Mouse (Mus musculus) layer of hippocampus, adult 9-11 months (tissue): Measurements from ENCODE around the gene Klhl8.
A peak's percentile ranks its signal among the peaks of the same experiment; 100 is the strongest.
"Not testable (repeated sequence)": the region's sequence is repeated elsewhere in the genome, so short reads cannot be mapped to it uniquely, and the experiment has no call there.

ENCODE experiments used
- DNase-seq: peaks from one replicate; pipeline ENCODE4 v3.0.0; 2022

Klhl8 gene

GRCm38 (mm10) chr5:103910748-103911409 is at the start of gene Klhl8:
TSS of gene Klhl8 (minus strand) at chr5:103911259.
- DNase-seq, result peak; percentile 88

- DNase-seq, result peak; percentile 58
Measured at GRCm38 (mm10) chr5:103954638-103955037, 43.6 kb upstream of the Klhl8 start.

GRCm38 (mm10) chr5:103953135-103954083 is 42.4 kb upstream of the Klhl8 start:
- DNase-seq, result no peak

GRCm38 (mm10) chr5:103950138-103950537 is 39.1 kb upstream of the Klhl8 start:
- not testable (repeated sequence) for DNase-seq

- no peak for DNase-seq
Measured at GRCm38 (mm10) chr5:103943183-103943582, 32.1 kb upstream of the Klhl8 start.

GRCm38 (mm10) chr5:103939856-103940255 is 28.8 kb upstream of the Klhl8 start:
- no peak for DNase-seq

- no peak for DNase-seq
Measured at GRCm38 (mm10) chr5:103939350-103939652, 28.2 kb upstream of the Klhl8 start.

- DNase-seq, result no peak
Measured at GRCm38 (mm10) chr5:103938547-103939349, 27.7 kb upstream of the Klhl8 start.

GRCm38 (mm10) chr5:103936906-103937589 is 26.0 kb upstream of the Klhl8 start:
- no peak for DNase-seq

- DNase-seq, result not testable (repeated sequence)
Measured at GRCm38 (mm10) chr5:103931924-103932323, 20.9 kb upstream of the Klhl8 start.

- DNase-seq, result no peak
Measured at GRCm38 (mm10) chr5:103930511-103930910, 19.5 kb upstream of the Klhl8 start.

GRCm38 (mm10) chr5:103928196-103928550 is 17.1 kb upstream of the Klhl8 start:
- no peak for DNase-seq

- DNase-seq, result peak; percentile 81
Measured at GRCm38 (mm10) chr5:103927429-103928195, 16.6 kb upstream of the Klhl8 start.

GRCm38 (mm10) chr5:103926398-103926797 is 15.3 kb upstream of the Klhl8 start:
- no peak for DNase-seq

- DNase-seq, result no peak
Measured at GRCm38 (mm10) chr5:103923755-103924154, 12.7 kb upstream of the Klhl8 start.

- DNase-seq, result no peak
Measured at GRCm38 (mm10) chr5:103923101-103923500, 12.0 kb upstream of the Klhl8 start.

- no peak for DNase-seq
Measured at GRCm38 (mm10) chr5:103922436-103922835, 11.4 kb upstream of the Klhl8 start.

GRCm38 (mm10) chr5:103919497-103919896 is 8.4 kb upstream of the Klhl8 start:
- no peak for DNase-seq

- no peak for DNase-seq
Measured at GRCm38 (mm10) chr5:103918233-103918632, 7.2 kb upstream of the Klhl8 start.

- DNase-seq, result no peak
Measured at GRCm38 (mm10) chr5:103917357-103917895, 6.4 kb upstream of the Klhl8 start.

- no peak for DNase-seq
Measured at GRCm38 (mm10) chr5:103916595-103917356, 5.7 kb upstream of the Klhl8 start.
